Mouse (Mus musculus): ENCODE measurements around the gene Ntrk1.

GRCm38 (mm10) chr3:87838622-87839021 is 43.7 kb upstream of the Ntrk1 start:
- TF ChIP-seq POLR2A (IDR thresholded peaks at IDR 0.05; ENCODE audit: insufficient read depth, low read depth, low read length), result no peak
- peak; percentile 44; the same call in 1 of the 2 replicates for TF ChIP-seq CTCF (IDR thresholded peaks at IDR 0.05; ENCODE audit: insufficient read depth, low read depth, low read length)

All from olfactory bulb, adult 2 months (tissue).